Mouse (Mus musculus) embryonic facial prominence, embryonic 11.5 days (tissue): ENCODE results near the gene Tsfm. TPM values are rescaled to one million over a fixed set of nuclear protein-coding genes. Genes with fewer than 3 reads are reported as not detected.
"Not testable (repeated sequence)": the region's sequence is repeated elsewhere in the genome, so short reads cannot be mapped to it uniquely, and the experiment has no call there.

Experiments
- ATAC-seq: fragments of 200-750 bp; cut with Nextera tagmentation; replicated peaks from 2 replicates; pipeline ENCODE4 v1.8.0; 2017; ENCODE audit warnings: low read depth; ENCODE audit not compliant: insufficient number of reproducible peaks, low FRiP score, low TSS enrichment
- DNase-seq: peaks from one replicate; pipeline ENCODE4 v3.0.0-alpha.2; 2015; ENCODE audit warnings: low spot score
- H3K27ac ChIP-seq: fragments of 300-500 bp; sonication (generic); replicated peaks from 2 replicates; pipeline ENCODE4 v1.5.1; 2014; ENCODE audit warnings: mild to moderate bottlenecking, low read depth, low read length, control low read depth
- H3K27me3 ChIP-seq: fragments of 300-500 bp; sonication (generic); 2 replicates; pipeline ENCODE4 v1.6.1; 2014; ENCODE audit warnings: mild to moderate bottlenecking, low read length, moderate library complexity, mixed read lengths; ENCODE audit not compliant: control insufficient read depth, insufficient read depth
- H3K36me3 ChIP-seq: fragments of 300-500 bp; sonication (generic); replicated peaks from 2 replicates; pipeline ENCODE4 v1.6.1; 2014; ENCODE audit warnings: low read depth, mild to moderate bottlenecking, low read length, moderate library complexity, mixed read lengths; ENCODE audit not compliant: control insufficient read depth, insufficient read depth
- H3K4me1 ChIP-seq: fragments of 300-500 bp; sonication (generic); 2 replicates; pipeline ENCODE4 v1.6.1; 2014; ENCODE audit warnings: low read length, mixed read lengths; ENCODE audit not compliant: control insufficient read depth, insufficient read depth
- H3K4me2 ChIP-seq: fragments of 300-500 bp; sonication (generic); 2 replicates; pipeline ENCODE4 v1.6.1; 2014; ENCODE audit warnings: low read depth, mild to moderate bottlenecking, control low read depth, low read length, moderate library complexity
- H3K4me3 ChIP-seq: fragments of 300-500 bp; sonication (generic); 2 replicates; pipeline ENCODE4 v1.5.1; 2014; ENCODE audit warnings: low read depth, low read length, control low read depth
- H3K9ac ChIP-seq: fragments of 300-500 bp; sonication (generic); replicated peaks from 2 replicates; pipeline ENCODE4 v1.6.1; 2014; ENCODE audit warnings: mild to moderate bottlenecking, control low read depth, low read length
- H3K9me3 ChIP-seq: fragments of 300-500 bp; sonication (generic); replicated peaks from 2 replicates; pipeline ENCODE4 v1.6.1; 2016; ENCODE audit warnings: mild to moderate bottlenecking, low read length, inconsistent platforms, mixed read lengths; ENCODE audit not compliant: control insufficient read depth
- WGBS: fragments of 180-500 bp; shearing (Covaris S2); extraction: QIAGEN DNeasy Blood & Tissue Kit; methylation state at CpG from one replicate; pipeline ENCODE4 v1.1.7; 2014; 5-methylcytosine and 5-hydroxymethylcytosine counted together
- polyA plus RNA-seq: library from polyadenylated mRNA; unstranded; fragments of >200 nt; fragmentation: Nextera tagmentation; extraction: Ambion mirVana; gene quantifications from 2 replicates; pipeline ENCODE4 v1.2.1, GENCODE M21; 2014

Gene Tsfm
- polyA plus RNA-seq, 1 experiment from 2014 or later, result 88.5 TPM

DNA sequence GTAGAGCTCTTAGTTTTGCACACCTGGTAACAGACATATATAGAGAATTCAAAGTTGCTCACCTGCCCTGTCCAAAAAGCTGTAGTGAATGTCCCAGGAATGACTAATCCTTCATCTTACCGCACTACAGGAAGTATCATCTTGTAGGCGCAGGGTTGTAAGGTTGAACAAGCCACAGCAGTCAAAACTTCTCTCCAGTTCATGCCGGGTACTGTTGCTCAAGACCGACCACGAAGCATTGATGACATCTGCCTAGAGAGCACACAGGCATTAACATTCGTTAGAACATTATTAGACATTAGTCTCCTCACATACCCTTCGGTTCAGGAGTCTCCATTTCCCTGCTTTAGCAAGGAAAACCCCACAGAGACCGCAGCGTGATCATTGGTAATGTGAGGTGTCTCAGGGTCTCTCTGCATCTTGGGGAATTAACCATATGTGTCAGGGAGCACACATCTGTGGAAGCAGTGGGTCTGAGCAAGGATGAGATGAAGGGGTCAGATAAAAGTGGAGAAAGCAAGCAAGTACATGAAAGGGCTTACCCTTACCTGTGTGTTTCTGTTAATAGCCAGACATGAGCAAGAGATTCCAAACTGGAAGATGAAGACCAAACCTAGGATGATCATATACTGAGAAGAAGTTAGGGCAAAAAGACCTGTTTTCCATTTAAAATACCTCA is 37.9 kb upstream of the Tsfm start:
- ATAC-seq (no peak), DNase-seq (no peak)
- 81% methylated on average over 9 of the region's 9 CpGs for WGBS
- peak overlapping the region; percentile 90 for H3K4me2 ChIP-seq
- no peaks in the 10 kb centered on the region; the same call in 1 of the 2 replicates for H3K4me1 ChIP-seq
- peak overlapping the region; percentile 67 for H3K9ac ChIP-seq
- H3K9me3 ChIP-seq, result no peaks in the 10 kb centered on the region
- peaks cover 24% of the 10 kb centered on the region for H3K36me3 ChIP-seq
- no peak overlapping the region for H3K27ac ChIP-seq
- peak overlapping the region; percentile 58 for H3K4me3 ChIP-seq
- no peaks in the 10 kb centered on the region for H3K27me3 ChIP-seq

DNA sequence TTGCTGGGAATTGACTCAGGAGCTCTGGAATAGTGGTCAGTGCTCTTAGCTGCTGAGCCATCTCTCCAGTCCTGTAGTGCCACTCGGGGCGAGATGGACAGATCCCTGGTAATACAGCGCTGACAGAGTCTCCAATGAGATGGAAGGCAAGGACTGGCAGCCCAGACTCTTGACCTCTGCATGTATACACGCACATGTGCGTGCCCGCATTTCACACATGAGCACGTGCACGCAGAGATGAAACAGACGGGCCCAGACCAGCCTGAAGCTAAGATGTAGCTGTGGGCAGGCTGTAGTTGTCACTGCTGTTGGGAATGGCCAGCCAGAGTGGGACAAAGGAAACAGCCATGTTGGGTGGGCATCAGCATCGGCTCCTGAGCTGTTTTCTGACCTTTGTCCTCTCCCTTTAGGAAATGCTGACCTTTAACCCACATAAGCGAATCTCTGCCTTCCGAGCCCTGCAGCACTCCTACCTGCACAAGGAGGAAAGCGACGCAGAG is 35.9 kb upstream of the Tsfm start:
- ATAC-seq, result no peak
- Histone ChIP-seq H3K4me1 (no peaks in the 10 kb centered on the region; the same call in 1 of the 2 replicates), H3K4me3 (no peak overlapping the region)

DNA sequence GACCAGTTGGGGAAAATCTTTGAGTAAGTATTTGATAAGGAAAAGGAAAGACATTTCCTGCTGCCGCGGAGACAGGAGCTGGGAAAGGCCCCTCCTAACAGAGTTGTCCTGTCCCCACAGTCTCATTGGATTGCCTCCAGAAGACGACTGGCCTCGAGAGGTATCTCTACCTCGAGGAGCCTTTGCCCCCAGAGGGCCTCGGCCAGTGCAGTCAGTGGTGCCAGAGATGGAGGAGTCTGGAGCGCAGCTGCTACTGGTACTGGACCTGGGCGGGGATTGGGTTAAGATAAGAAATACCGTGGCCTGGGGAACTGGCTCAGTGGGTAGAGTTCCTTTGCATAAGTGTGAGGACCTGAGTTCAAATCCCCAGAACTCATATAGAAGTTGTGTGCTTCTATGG is 35.3 kb upstream of the Tsfm start:
- ATAC-seq (no peak), DNase-seq (no peak)
- no peaks in the 10 kb centered on the region for H3K9me3 ChIP-seq
- 92% methylated on average over 9 of the region's 9 CpGs for WGBS
- H3K9ac ChIP-seq, result no peak overlapping the region
- no peaks in the 10 kb centered on the region; the same call in 1 of the 2 replicates for H3K4me1 ChIP-seq
- H3K4me3 ChIP-seq, result no peak overlapping the region
- H3K27me3 ChIP-seq, result no peaks in the 10 kb centered on the region
- no peak overlapping the region for H3K27ac ChIP-seq
- peaks cover 24% of the 10 kb centered on the region for H3K36me3 ChIP-seq
- H3K4me2 ChIP-seq, result no peak overlapping the region

More for the DNA sequence above, 35.9 kb upstream of the Tsfm start:
- Histone ChIP-seq H3K4me2 (no peak overlapping the region), H3K36me3 (peaks cover 24% of the 10 kb centered on the region), H3K27ac (no peak overlapping the region), H3K9me3 (no peaks in the 10 kb centered on the region), H3K27me3 (no peaks in the 10 kb centered on the region), H3K9ac (no peak overlapping the region)
- WGBS, result 87% methylated on average over 14 of the region's 14 CpGs
- DNase-seq, result no peak

GRCm38 (mm10) chr10:127063913-127064870 is 33.6 kb upstream of the Tsfm start:
- H3K36me3 ChIP-seq, result peaks cover 24% of the 10 kb centered on the region
- no peak for DNase-seq
- WGBS, result 12% methylated on average over 37 of the region's 37 CpGs
- H3K27ac ChIP-seq, result peak overlapping the region; percentile 81
- no peak; the same call in 1 of the 2 replicates for ATAC-seq
- peaks cover 9% of the 10 kb centered on the region for H3K27me3 ChIP-seq
- peak overlapping the region; percentile 98 for H3K9ac ChIP-seq
- peak overlapping the region; percentile 84 for H3K4me3 ChIP-seq
- no peaks in the 10 kb centered on the region for H3K9me3 ChIP-seq
- H3K4me1 ChIP-seq, result no peaks in the 10 kb centered on the region; the same call in 1 of the 2 replicates
- H3K4me2 ChIP-seq, result peak overlapping the region; percentile 73

DNA sequence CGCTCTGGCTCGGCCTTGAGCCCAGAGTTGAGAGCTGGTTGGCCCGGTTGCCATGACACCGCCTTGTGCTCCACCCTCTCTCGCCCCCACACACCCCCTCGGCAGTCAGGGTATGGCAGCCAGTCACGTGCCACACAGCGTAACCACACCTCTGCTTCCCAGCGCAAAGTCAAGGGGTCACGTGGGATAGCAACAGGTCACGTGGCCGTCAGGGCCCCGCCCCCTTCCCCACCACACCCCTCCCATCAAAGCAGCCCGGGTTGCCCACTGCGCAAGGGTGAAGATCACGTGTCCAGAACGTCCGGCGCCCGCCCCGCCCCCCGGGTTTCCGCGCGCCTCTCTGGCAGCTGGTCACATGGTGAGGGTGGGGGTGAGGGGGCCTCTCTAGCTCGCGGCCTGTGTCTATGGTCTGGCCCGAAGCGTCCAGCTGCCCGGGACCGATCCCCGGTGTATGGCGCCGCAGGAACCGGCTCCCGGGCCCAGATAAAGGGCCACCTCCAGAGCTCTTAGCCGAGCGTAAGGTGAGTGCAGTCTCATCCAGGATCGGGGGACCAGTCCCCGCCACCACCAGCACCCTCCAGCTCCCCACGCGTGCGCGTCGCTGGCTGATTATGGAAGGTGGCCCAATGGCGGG is 32.7 kb upstream of the Tsfm start, which contains the start of gene Cdk4:
TSS of gene Cdk4 (plus strand) at position 296 of the 634 bp plus-strand sequence.
- Histone ChIP-seq H3K27ac (peak within 1 kb of the TSS; percentile 81), H3K4me3 (peak within 1 kb of the TSS; percentile 84), H3K9me3 (no peaks in the 10 kb centered on the region), H3K4me2 (peak within 1 kb of the TSS; percentile 73), H3K27me3 (peaks cover 12% of the 10 kb centered on the region), H3K4me1 (peaks cover 2% of the 10 kb centered on the region; the same call in 1 of the 2 replicates), H3K9ac (peak within 1 kb of the TSS; percentile 98), H3K36me3 (peaks cover 24% of the 10 kb centered on the region)
- ATAC-seq (peak; percentile 85), DNase-seq (peak; percentile 99)
- under 1% methylated on average over 46 of the region's 46 CpGs for WGBS

- Histone ChIP-seq H3K36me3 (peaks cover 19% of the 10 kb centered on the region), H3K9ac (no peak overlapping the region), H3K4me2 (no peak overlapping the region), H3K4me3 (no peak overlapping the region), H3K9me3 (no peaks in the 10 kb centered on the region), H3K27ac (no peak overlapping the region), H3K4me1 (peaks cover 2% of the 10 kb centered on the region; the same call in 1 of the 2 replicates), H3K27me3 (peaks cover 12% of the 10 kb centered on the region)
- DNase-seq (no peak), ATAC-seq (no peak)
- WGBS, result 81% methylated on average over 5 of the region's 5 CpGs
Measured at GRCm38 (mm10) chr10:127062503-127062902, 31.9 kb upstream of the Tsfm start.

DNA sequence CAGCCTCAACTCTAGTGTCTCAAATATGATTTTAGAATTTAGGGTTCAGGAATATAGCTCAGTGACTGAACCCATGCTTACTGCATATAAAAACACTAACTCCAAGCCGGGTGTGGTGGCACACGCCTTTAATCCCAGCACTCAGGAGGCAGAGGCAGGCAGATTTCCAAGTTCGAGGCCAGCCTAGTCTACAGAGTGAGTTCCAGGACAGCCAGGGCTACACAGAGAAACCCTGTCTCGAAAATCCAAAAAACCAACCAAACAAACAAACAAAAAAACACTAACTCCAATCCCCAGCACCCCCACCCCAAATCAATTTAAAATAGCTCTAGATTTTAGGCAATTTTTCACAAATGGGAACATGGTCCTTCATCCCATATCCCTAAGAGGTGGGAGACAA is 31.5 kb upstream of the Tsfm start:
- Histone ChIP-seq H3K27me3 (peaks cover 12% of the 10 kb centered on the region), H3K36me3 (peaks cover 20% of the 10 kb centered on the region)
- H3K9me3 ChIP-seq, H3K4me2 ChIP-seq, H3K27ac ChIP-seq, DNase-seq, H3K4me1 ChIP-seq, H3K9ac ChIP-seq, ATAC-seq, H3K4me3 ChIP-seq: not testable (repeated sequence)
- WGBS, result 88% methylated on average over 4 of the region's 4 CpGs
